11 mouse cellular contexts compared by ENCODE assay signal in genomic region chr5:65158696-65159305, GRCm38 (mm10). TPM values are rescaled to one million over a fixed set of nuclear protein-coding genes. Genes with fewer than 3 reads are reported as not detected.
DNase-seq lines count a peak whose midpoint lies in the region; ATAC-seq and TF ChIP-seq lines count a peak whose summit lies in the region.
"Had no signal": no experiment of that assay in that cellular context is flagged by ENCODE, and none has a peak within 500 bp of the region (broad histone marks: within the 10 kb centered on the region; RNA-seq: fewer than 3 reads in every experiment).

No protein-coding gene starts in this region.

- ATAC-seq in hindbrain, embryonic 16.5 days = 0 out of 2 replicates have a peak, but pooled peaks have one; percentile 21
- no peak for ATAC-seq in lung, embryonic 14.5 days (ENCODE audit: insufficient read depth)
- no peak for ATAC-seq in cerebellum, adult (ENCODE audit: insufficient number of reproducible peaks, low FRiP score, low TSS enrichment)

- H3K9me3 ChIP-seq in hindbrain, embryonic 16.5 days (ENCODE audit: control insufficient read depth, low read length) = no peaks in the 10 kb centered on the region
- no peaks in the 10 kb centered on the region for H3K9me3 ChIP-seq in hindbrain, embryonic 10.5 days
- no peaks in the 10 kb centered on the region for H3K9me3 ChIP-seq in lung, embryonic 14.5 days (ENCODE audit: low read depth, low read length)
- H3K9me3 ChIP-seq: embryonic facial prominence, embryonic 10.5 days had no signal

- no peak overlapping the region for H3K4me3 ChIP-seq in gastrocnemius, adult 2 months
- no peak overlapping the region for H3K4me3 ChIP-seq in hindbrain, embryonic 16.5 days (ENCODE audit: low read length)
- H3K4me3 ChIP-seq in hindbrain, embryonic 10.5 days = no peak overlapping the region
- H3K4me3 ChIP-seq in lung, embryonic 14.5 days (ENCODE audit: low read depth, low read length) = no peak overlapping the region
- H3K4me3 ChIP-seq: embryonic facial prominence, embryonic 10.5 days had no signal

- H3K27ac ChIP-seq in gastrocnemius, adult 2 months = peak overlapping the region; percentile 89
- H3K27ac ChIP-seq in hindbrain, embryonic 16.5 days (ENCODE audit: low read depth, low read length) = no peak overlapping the region
- H3K27ac ChIP-seq in hindbrain, embryonic 10.5 days = no peak overlapping the region
- H3K27ac ChIP-seq in lung, embryonic 14.5 days (ENCODE audit: low read depth) = peak overlapping the region; percentile 22; the same call in 1 of the 2 replicates
- H3K27ac ChIP-seq: embryonic facial prominence, embryonic 10.5 days; liver, embryonic 14.5 days had no signal

- no peak for DNase-seq in gastrocnemius, adult 2 months
- no peak for DNase-seq in gastrocnemius, postnatal 10 days
- no peak for DNase-seq in hindbrain, embryonic 10.5 days (ENCODE audit: low spot score)
- DNase-seq in lung, embryonic 14.5 days = no peak
- DNase-seq in lung, postnatal 14 days = no peak
- peak; percentile 72 for DNase-seq in brain, adult 2 months (ENCODE audit: low read depth, low spot score)
- DNase-seq: cerebellum, postnatal 25 days had no signal

- H3K36me3 ChIP-seq in hindbrain, embryonic 16.5 days (ENCODE audit: control insufficient read depth, insufficient read depth, low read length) = peaks cover 8% of the 10 kb centered on the region
- H3K36me3 ChIP-seq in hindbrain, embryonic 10.5 days = peaks cover 36% of the 10 kb centered on the region
- H3K36me3 ChIP-seq in lung, embryonic 14.5 days (ENCODE audit: insufficient read depth) = peaks cover 20% of the 10 kb centered on the region

- H3K9ac ChIP-seq in hindbrain, embryonic 16.5 days (ENCODE audit: low read depth, low read length) = no peak overlapping the region
- no peak overlapping the region for H3K9ac ChIP-seq in lung, embryonic 14.5 days
- H3K9ac ChIP-seq: liver, embryonic 14.5 days had no signal

- H3K4me1 ChIP-seq in hindbrain, embryonic 16.5 days (ENCODE audit: control insufficient read depth, insufficient read depth, low read depth, low read length) = no peaks in the 10 kb centered on the region
- H3K4me1 ChIP-seq in hindbrain, embryonic 10.5 days (replicated peaks) = peaks cover 20% of the 10 kb centered on the region; the same call in 1 of the 2 replicates
- no peaks in the 10 kb centered on the region for H3K4me1 ChIP-seq in lung, embryonic 14.5 days (ENCODE audit: insufficient read depth)

- H3K27me3 ChIP-seq in hindbrain, embryonic 16.5 days (replicated peaks; ENCODE audit: control insufficient read depth, insufficient read depth, low read length) = no peaks in the 10 kb centered on the region
- H3K27me3 ChIP-seq in hindbrain, embryonic 10.5 days (ENCODE audit: insufficient read depth, poor library complexity, severe bottlenecking) = no peaks in the 10 kb centered on the region
- H3K27me3 ChIP-seq in lung, embryonic 14.5 days (ENCODE audit: insufficient read depth, low read length) = no peaks in the 10 kb centered on the region

- TF ChIP-seq CTCF in gastrocnemius, adult 2 months (IDR thresholded peaks at IDR 0.05) = no peak
- no peak for TF ChIP-seq CTCF in lung, embryonic 14.5 days (IDR thresholded peaks at IDR 0.05; ENCODE audit: low read depth)

- H3K4me2 ChIP-seq in hindbrain, embryonic 16.5 days (ENCODE audit: low read length) = no peak overlapping the region
- H3K4me2 ChIP-seq in lung, embryonic 14.5 days = no peak overlapping the region

- intact Hi-C loops in gastrocnemius, adult 2 months (cut with DNase I) = loop anchor here (5.0 kb wide), 1 partner anchor 52 kb away; the partner anchor contains the start of gene Klhl5

- 85% methylated on average over 20 of the region's 20 CpGs for WGBS in hindbrain, embryonic 16.5 days
- WGBS in hindbrain, embryonic 10.5 days = 93% methylated on average over 20 of the region's 20 CpGs
- 87% methylated on average over 20 of the region's 20 CpGs for WGBS in lung, embryonic 14.5 days

RNA-seq across cellular contexts. Expression of gene Wdr19, which starts 40.7 kb away (rescaled TPM):
- total RNA-seq in gastrocnemius, adult 2 months (2021) = 1 to 10 TPM in 1 of 2 experiments, under 1 TPM in 1; 0.95 to 1.7 TPM
- 1 to 10 TPM; 2.3 to 3.1 TPM for total RNA-seq in gastrocnemius, postnatal 10 days (2021)
- polyA plus RNA-seq in hindbrain, embryonic 16.5 days (2015; fragmentation: Nextera tagmentation; extraction: Ambion mirVana) = 11.2 and 12.3 TPM in 2 replicates
- polyA plus RNA-seq in hindbrain, embryonic 10.5 days (2016; fragmentation: Nextera tagmentation; extraction: Ambion mirVana) = 12.4 and 12.9 TPM in 2 replicates
- polyA plus RNA-seq in lung, embryonic 14.5 days (2014; fragmentation: Nextera tagmentation; extraction: Ambion mirVana) = 10.8 and 12.9 TPM in 2 replicates

RNA-seq across cellular contexts. Expression of gene Klhl5, which starts 51.5 kb away (rescaled TPM):
- 1 to 10 TPM; 5.1 to 5.9 TPM for total RNA-seq in gastrocnemius, adult 2 months (2021)
- 10 to 100 TPM; 12.1 to 15.1 TPM for total RNA-seq in gastrocnemius, postnatal 10 days (2021)
- 48.7 and 52.4 TPM in 2 replicates for polyA plus RNA-seq in hindbrain, embryonic 16.5 days (2015; fragmentation: Nextera tagmentation; extraction: Ambion mirVana)
- 15.7 and 18.9 TPM in 2 replicates for polyA plus RNA-seq in hindbrain, embryonic 10.5 days (2016; fragmentation: Nextera tagmentation; extraction: Ambion mirVana)
- polyA plus RNA-seq in lung, embryonic 14.5 days (2014; fragmentation: Nextera tagmentation; extraction: Ambion mirVana) = 30.7 and 31.8 TPM in 2 replicates

Comparison
In these comparisons a context has a peak if more than half of its experiments do, and no peak if none do; other contexts are left out.
1. H3K27ac ChIP-seq: peak in gastrocnemius, adult 2 months (single experiment) and lung, embryonic 14.5 days (single experiment); none in hindbrain, embryonic 16.5 days (single experiment) and hindbrain, embryonic 10.5 days (single experiment).